Mouse (Mus musculus) ES-E14 (cell line): Measurements from ENCODE around the gene Sema6b.

ENCODE experiments used
- CHD2 ChIP-seq: IDR thresholded peaks from 2 replicates; pipeline ENCODE4 v1.6.1; 2014; ENCODE audit warnings: mild to moderate bottlenecking, low read depth, low read length, inconsistent platforms
- HCFC1 ChIP-seq: IDR thresholded peaks from 2 replicates; pipeline ENCODE4 v1.6.1; 2012; ENCODE audit warnings: low read length, inconsistent platforms, borderline replicate concordance; ENCODE audit not compliant: insufficient read depth
- MAFK ChIP-seq: IDR thresholded peaks from 2 replicates; pipeline ENCODE4 v1.6.1; 2014; ENCODE audit warnings: mild to moderate bottlenecking, low read depth, low read length, inconsistent platforms; ENCODE audit not compliant: insufficient read depth
- ZC3H11A ChIP-seq: IDR thresholded peaks from 2 replicates; pipeline ENCODE4 v1.6.1; 2012; ENCODE audit warnings: low read depth, mild to moderate bottlenecking, inconsistent platforms, low read length, borderline replicate concordance
- ZNF384 ChIP-seq: IDR thresholded peaks from 2 replicates; pipeline ENCODE4 v1.6.1; 2012; ENCODE audit warnings: low read depth, low read length, inconsistent platforms

DNA sequence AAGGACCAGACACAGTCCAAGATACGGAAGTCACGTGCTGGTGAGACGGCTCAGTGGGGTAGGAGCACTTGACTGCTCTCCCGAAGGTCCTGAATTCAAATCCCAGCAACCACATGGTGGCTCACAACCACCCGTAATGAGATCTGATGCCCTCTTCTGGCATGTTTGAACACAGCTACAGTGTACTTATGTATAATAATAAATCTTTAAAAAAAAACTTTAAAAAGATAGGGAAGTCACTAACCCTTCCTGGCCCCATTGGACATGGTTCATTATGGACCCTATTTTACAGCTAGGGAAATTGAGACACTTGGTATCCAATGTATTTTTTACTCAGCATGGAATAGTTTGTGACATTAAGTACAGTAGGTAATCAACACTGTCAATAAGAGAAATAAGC lies 62.6 kb downstream of the Sema6b start:
- TF ChIP-seq HCFC1 (no peak), ZC3H11A (no peak), ZNF384 (no peak), CHD2 (no peak), MAFK (no peak)
